Mouse (Mus musculus): Measurements from ENCODE around the gene Cybc1.

Cybc1 gene

GRCm38 (mm10) chr11:121231191-121231590 lies 2.1 kb upstream of the Cybc1 start:
- TF ChIP-seq GATA4 (IDR thresholded peaks at IDR 0.05; ENCODE audit: insufficient replicate concordance, low read length) = no peak

GRCm38 (mm10) chr11:121228129-121229017 lies 749 bp downstream of the Cybc1 start:
- TF ChIP-seq GATA4 (IDR thresholded peaks at IDR 0.05; ENCODE audit: insufficient replicate concordance, low read length) = no peak

GRCm38 (mm10) chr11:121221321-121222010 lies 7.7 kb downstream of the Cybc1 start:
- TF ChIP-seq GATA4 (IDR thresholded peaks at IDR 0.05; ENCODE audit: insufficient replicate concordance, low read length) = no peak

- TF ChIP-seq GATA4 (IDR thresholded peaks at IDR 0.05; ENCODE audit: insufficient replicate concordance, low read length) = no peak
Observed at GRCm38 (mm10) chr11:121220771-121221170, 8.4 kb downstream of the Cybc1 start.

GRCm38 (mm10) chr11:121219776-121220175 lies 9.3 kb downstream of the Cybc1 start:
- TF ChIP-seq GATA4 (IDR thresholded peaks at IDR 0.05; ENCODE audit: insufficient replicate concordance, low read length) = no peak

GRCm38 (mm10) chr11:121216831-121217230 lies 12.3 kb downstream of the Cybc1 start:
- TF ChIP-seq GATA4 (IDR thresholded peaks at IDR 0.05; ENCODE audit: insufficient replicate concordance, low read length) = no peak

- TF ChIP-seq GATA4 (IDR thresholded peaks at IDR 0.05; ENCODE audit: insufficient replicate concordance, low read length) = peak; percentile 7; the same call in 1 of the 2 replicates
Observed at GRCm38 (mm10) chr11:121204161-121205006, 24.7 kb downstream of the Cybc1 start, which contains the start of the genes Hexdc and Ogfod3. Gene Hexdc (plus strand): TSS chr11:121204433. Gene Ogfod3 (minus strand): TSS chr11:121204711.

- TF ChIP-seq GATA4 (IDR thresholded peaks at IDR 0.05; ENCODE audit: insufficient replicate concordance, low read length) = no peak
Observed at GRCm38 (mm10) chr11:121203859-121204160, 25.3 kb downstream of the Cybc1 start.

GRCm38 (mm10) chr11:121201436-121202198 lies 27.5 kb downstream of the Cybc1 start:
- no peak for TF ChIP-seq GATA4 (IDR thresholded peaks at IDR 0.05; ENCODE audit: insufficient replicate concordance, low read length)

GRCm38 (mm10) chr11:121200781-121201180 lies 28.3 kb downstream of the Cybc1 start:
- no peak for TF ChIP-seq GATA4 (IDR thresholded peaks at IDR 0.05; ENCODE audit: insufficient replicate concordance, low read length)

GRCm38 (mm10) chr11:121199851-121200250 lies 29.3 kb downstream of the Cybc1 start:
- TF ChIP-seq GATA4 (IDR thresholded peaks at IDR 0.05; ENCODE audit: insufficient replicate concordance, low read length) = no peak

GRCm38 (mm10) chr11:121198622-121199021 lies 30.5 kb downstream of the Cybc1 start:
- no peak for TF ChIP-seq GATA4 (IDR thresholded peaks at IDR 0.05; ENCODE audit: insufficient replicate concordance, low read length)

- TF ChIP-seq GATA4 (IDR thresholded peaks at IDR 0.05; ENCODE audit: insufficient replicate concordance, low read length) = no peak
Observed at GRCm38 (mm10) chr11:121193415-121193814, 35.7 kb downstream of the Cybc1 start.

- no peak for TF ChIP-seq GATA4 (IDR thresholded peaks at IDR 0.05; ENCODE audit: insufficient replicate concordance, low read length)
Observed at GRCm38 (mm10) chr11:121192742-121193141, 36.4 kb downstream of the Cybc1 start.

GRCm38 (mm10) chr11:121189681-121190080 lies 39.4 kb downstream of the Cybc1 start:
- TF ChIP-seq GATA4 (IDR thresholded peaks at IDR 0.05; ENCODE audit: insufficient replicate concordance, low read length) = no peak

Data from liver, adult (tissue).